In genomic region chr6:36810448-36810847, GRCm38 (mm10) we compare ENCODE assay signal across 8 mouse cellular contexts. TPM values are rescaled to one million over a fixed set of nuclear protein-coding genes. Genes with fewer than 3 reads are reported as not detected.
DNase-seq lines count a peak whose midpoint lies in the region; ATAC-seq and TF ChIP-seq lines count a peak whose summit lies in the region.

No protein-coding gene starts in this region.

- peak overlapping the region; percentile 62 for H3K4me3 ChIP-seq in heart, postnatal 0 days (ENCODE audit: low read depth, low read length)
- H3K4me3 ChIP-seq in embryonic facial prominence, embryonic 11.5 days (ENCODE audit: low read depth, low read length): peak overlapping the region; percentile 71
- H3K4me3 ChIP-seq in hindbrain, embryonic 15.5 days: peak overlapping the region; percentile 66
- H3K4me3 ChIP-seq in midbrain, postnatal 0 days (ENCODE audit: low read depth, low read length): peak overlapping the region; percentile 78

- no peak overlapping the region for H3K9ac ChIP-seq in heart, postnatal 0 days (replicated peaks; ENCODE audit: low read depth, low read length)
- H3K9ac ChIP-seq in embryonic facial prominence, embryonic 11.5 days (replicated peaks; ENCODE audit: low read length): peak overlapping the region; percentile 92
- peak overlapping the region; percentile 81 for H3K9ac ChIP-seq in hindbrain, embryonic 15.5 days
- H3K9ac ChIP-seq in midbrain, postnatal 0 days (replicated peaks; ENCODE audit: low read length, poor library complexity, severe bottlenecking): peak overlapping the region; percentile 64; the same call in 1 of the 2 replicates

- no peak for TF ChIP-seq CTCF in heart, postnatal 0 days (IDR thresholded peaks at IDR 0.05; ENCODE audit: low read depth)
- no peak for TF ChIP-seq CTCF in midbrain, postnatal 0 days (IDR thresholded peaks at IDR 0.05)

- no peak for ATAC-seq in heart, postnatal 0 days (ENCODE audit: insufficient read depth, low read depth)
- ATAC-seq in embryonic facial prominence, embryonic 11.5 days (replicated peaks; ENCODE audit: insufficient number of reproducible peaks, low FRiP score, low TSS enrichment, low read depth): no peak
- ATAC-seq in hindbrain, embryonic 15.5 days (ENCODE audit: low FRiP score, low read depth): peak; percentile 44
- peak; percentile 45; the same call in 1 of the 2 replicates for ATAC-seq in midbrain, postnatal 0 days (ENCODE audit: low FRiP score)
- ATAC-seq in megakaryocyte-erythroid progenitor cell, adult 5-6 weeks (replicated peaks; ENCODE audit: low FRiP score, low TSS enrichment, poor library complexity, severe bottlenecking): no peak

- no peak for TF ChIP-seq EP300 in heart, postnatal 0 days (IDR thresholded peaks at IDR 0.05; ENCODE audit: low read depth)

- H3K27ac ChIP-seq in heart, postnatal 0 days (ENCODE audit: low read depth): no peak overlapping the region
- peak overlapping the region; percentile 95; the same call in 1 of the 2 replicates for H3K27ac ChIP-seq in embryonic facial prominence, embryonic 11.5 days (replicated peaks; ENCODE audit: low read depth, low read length)
- peak overlapping the region; percentile 91 for H3K27ac ChIP-seq in hindbrain, embryonic 15.5 days (replicated peaks)
- H3K27ac ChIP-seq in midbrain, postnatal 0 days (ENCODE audit: low read depth, low read length): peak overlapping the region; percentile 85

- no peaks in the 10 kb centered on the region for H3K27me3 ChIP-seq in heart, postnatal 0 days (ENCODE audit: control insufficient read depth, insufficient read depth, low read length)
- H3K27me3 ChIP-seq in embryonic facial prominence, embryonic 11.5 days (ENCODE audit: control insufficient read depth, insufficient read depth, low read length): no peaks in the 10 kb centered on the region
- no peaks in the 10 kb centered on the region for H3K27me3 ChIP-seq in hindbrain, embryonic 15.5 days
- H3K27me3 ChIP-seq in midbrain, postnatal 0 days (ENCODE audit: insufficient read depth, low read length): no peaks in the 10 kb centered on the region

- 0 out of 2 replicates have a peak, but pooled peaks cover 8% of the 10 kb centered on the region for H3K4me1 ChIP-seq in heart, postnatal 0 days (ENCODE audit: control insufficient read depth, insufficient read depth)
- H3K4me1 ChIP-seq in embryonic facial prominence, embryonic 11.5 days (ENCODE audit: control insufficient read depth, insufficient read depth, low read length): no peaks in the 10 kb centered on the region; the same call in 1 of the 2 replicates
- peaks cover 37% of the 10 kb centered on the region for H3K4me1 ChIP-seq in hindbrain, embryonic 15.5 days (replicated peaks)
- H3K4me1 ChIP-seq in midbrain, postnatal 0 days (ENCODE audit: insufficient read depth, low read length): no peaks in the 10 kb centered on the region

- no peaks in the 10 kb centered on the region for H3K36me3 ChIP-seq in heart, postnatal 0 days (replicated peaks; ENCODE audit: control insufficient read depth, insufficient read depth, low read length)
- peaks cover 6% of the 10 kb centered on the region for H3K36me3 ChIP-seq in embryonic facial prominence, embryonic 11.5 days (replicated peaks; ENCODE audit: control insufficient read depth, insufficient read depth, low read depth, low read length)
- H3K36me3 ChIP-seq in hindbrain, embryonic 15.5 days: peaks cover 6% of the 10 kb centered on the region; the same call in 1 of the 2 replicates
- H3K36me3 ChIP-seq in midbrain, postnatal 0 days (ENCODE audit: insufficient read depth, low read length): 0 out of 2 replicates have a peak, but pooled peaks cover 4% of the 10 kb centered on the region

- peak overlapping the region; percentile 85 for H3K4me2 ChIP-seq in heart, postnatal 0 days (ENCODE audit: low read depth, low read length)
- peak overlapping the region; percentile 71 for H3K4me2 ChIP-seq in embryonic facial prominence, embryonic 11.5 days (ENCODE audit: low read depth, low read length)
- H3K4me2 ChIP-seq in hindbrain, embryonic 15.5 days: peak overlapping the region; percentile 70
- H3K4me2 ChIP-seq in midbrain, postnatal 0 days (ENCODE audit: low read depth, low read length, poor library complexity, severe bottlenecking): peak overlapping the region; percentile 74

- DNase-seq in heart, postnatal 0 days (ENCODE audit: low spot score): no peak
- DNase-seq in heart, postnatal 36 days: no peak
- peak; percentile 48 for DNase-seq in embryonic facial prominence, embryonic 11.5 days (ENCODE audit: low spot score)
- peak; percentile 59 for DNase-seq in midbrain, postnatal 0 days (ENCODE audit: low spot score)
- no peak for DNase-seq in right cerebral cortex, postnatal 25 days
- DNase-seq in thymus, postnatal 25 days: no peak

- WGBS in heart, postnatal 0 days: 25% methylated on average over 5 of the region's 5 CpGs
- 14% methylated on average over 5 of the region's 5 CpGs for WGBS in embryonic facial prominence, embryonic 11.5 days
- WGBS in hindbrain, embryonic 15.5 days: 4% methylated on average over 5 of the region's 5 CpGs
- 4% methylated on average over 5 of the region's 5 CpGs for WGBS in midbrain, postnatal 0 days

- H3K9me3 ChIP-seq in heart, postnatal 0 days (replicated peaks; ENCODE audit: control insufficient read depth, low read length): no peaks in the 10 kb centered on the region
- no peaks in the 10 kb centered on the region for H3K9me3 ChIP-seq in embryonic facial prominence, embryonic 11.5 days (replicated peaks; ENCODE audit: control insufficient read depth, low read length)
- no peaks in the 10 kb centered on the region for H3K9me3 ChIP-seq in hindbrain, embryonic 15.5 days
- H3K9me3 ChIP-seq in midbrain, postnatal 0 days (ENCODE audit: low read length): no peaks in the 10 kb centered on the region

- intact Hi-C loops in heart, postnatal 36 days (cut with DNase I): no loop called here

RNA-seq across cellular contexts. Expression of gene Ptn, which starts 0.4 kb away (rescaled TPM):
- total RNA-seq in heart, postnatal 0 days (2014; rRNA removed; ENCODE audit: low replicate concordance): 28.3 and 51.3 TPM in 2 replicates
- 141 and 169 TPM in 2 replicates for polyA plus RNA-seq in heart, postnatal 0 days (2015; fragmentation: Nextera tagmentation; extraction: Ambion mirVana)
- 1 to 10 TPM; 2.7 to 4.4 TPM for total RNA-seq in heart, postnatal 36 days (2021)
- 499 and 596 TPM in 2 replicates for polyA plus RNA-seq in embryonic facial prominence, embryonic 11.5 days (2014; fragmentation: Nextera tagmentation; extraction: Ambion mirVana)
- 786 and 825 TPM in 2 replicates for polyA plus RNA-seq in hindbrain, embryonic 15.5 days (2015; fragmentation: Nextera tagmentation; extraction: Ambion mirVana)
- total RNA-seq in midbrain, postnatal 0 days (2014; rRNA removed): 486 and 584 TPM in 2 replicates
- 1,122 and 1,124 TPM in 2 replicates for polyA plus RNA-seq in midbrain, postnatal 0 days (2015; fragmentation: Nextera tagmentation; extraction: Ambion mirVana)
- not detected in 2 replicates for total RNA-seq in megakaryocyte-erythroid progenitor cell, adult 5-6 weeks (2014; fragmentation: Nextera tagmentation)
- total RNA-seq in megakaryocyte-erythroid progenitor cell, adult 5-6 weeks (2017): 1.8 TPM in 1 of 2 replicates, not detected in the other

Comparison
In these comparisons a context has a peak if more than half of its experiments do, and no peak if none do; other contexts are left out.
1. ATAC-seq: peak in hindbrain, embryonic 15.5 days (single experiment) and midbrain, postnatal 0 days (single experiment); none in heart, postnatal 0 days (single experiment), embryonic facial prominence, embryonic 11.5 days (single experiment) and megakaryocyte-erythroid progenitor cell, adult 5-6 weeks (single experiment).
2. DNase-seq: peak in embryonic facial prominence, embryonic 11.5 days (single experiment) and midbrain, postnatal 0 days (single experiment); none in heart, postnatal 0 days (single experiment), heart, postnatal 36 days (0 of 2), right cerebral cortex, postnatal 25 days (single experiment) and thymus, postnatal 25 days (single experiment).
3. Peak in every context shown above with its lines, with median percentiles within 50 percentile points of each other: H3K4me2 ChIP-seq and H3K4me3 ChIP-seq.